Mouse (Mus musculus): Measurements from ENCODE around the gene Leap2.

- TF ChIP-seq CTCF (IDR thresholded peaks at IDR 0.05; ENCODE audit: insufficient read depth, low read depth, low read length) (no peak), POLR2A (IDR thresholded peaks at IDR 0.05; ENCODE audit: insufficient read depth, low read depth, low read length) (no peak)
Observed at GRCm38 (mm10) chr11:53431347-53432056, 8.5 kb upstream of the Leap2 start.
